8 mouse cellular contexts compared by ENCODE assay signal in the genomic region with DNA sequence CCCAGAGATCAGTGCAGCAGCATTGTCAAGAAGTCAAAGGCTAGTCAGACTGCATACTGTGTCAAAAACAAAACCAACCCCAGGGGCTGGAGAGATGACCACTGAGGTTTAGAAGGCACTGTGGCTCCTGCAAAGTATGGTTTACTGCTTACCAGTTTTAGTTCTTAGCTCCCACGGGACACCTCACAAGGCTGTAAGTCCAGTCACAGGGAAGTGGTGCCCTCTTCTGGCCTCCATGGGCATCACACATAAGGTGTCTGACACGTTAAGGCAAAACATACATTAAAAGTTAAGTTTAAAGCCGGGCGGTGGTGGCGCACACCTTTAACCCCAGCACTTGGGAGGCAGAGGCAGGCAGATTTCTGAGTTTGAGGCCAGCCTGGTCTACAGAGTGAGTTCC. TPM values are rescaled to one million over a fixed set of nuclear protein-coding genes. Genes with fewer than 3 reads are reported as not detected.
DNase-seq lines count a peak whose midpoint lies in the region; ATAC-seq lines count a peak whose summit lies in the region.

No protein-coding gene starts in this region.

- WGBS in hindbrain, embryonic 11.5 days, result 76% methylated on average over 5 of the region's 5 CpGs

- DNase-seq in CD4-positive, CD25-positive, alpha-beta regulatory T cell, adult 2 months (ENCODE audit: low read depth, low spot score), result peak; percentile 77
- peak; percentile 25 for DNase-seq in spleen, adult 12 weeks (ENCODE audit: low spot score)
- DNase-seq in spleen, postnatal 14 days (ENCODE audit: low spot score in 2 of 2), result no peak
- peak; percentile 65 for DNase-seq in hindbrain, embryonic 11.5 days (ENCODE audit: low spot score)
- peak; percentile 31 to 38 for DNase-seq in lung, postnatal 4 days
- no peak for DNase-seq in MN1 (ENCODE audit: low spot score)
- no peak for DNase-seq in left cerebral cortex, adult 18-20 months (ENCODE audit: low spot score in 2 of 2)

- ATAC-seq in CD4-positive, CD25-positive, alpha-beta regulatory T cell, adult 4 months, result no peak
- ATAC-seq in hindbrain, embryonic 11.5 days (ENCODE audit: low FRiP score), result no peak

- no peaks in the 10 kb centered on the region for H3K4me1 ChIP-seq in hindbrain, embryonic 11.5 days (replicated peaks; ENCODE audit: control insufficient read depth, insufficient read depth, low read length)

- H3K9ac ChIP-seq in hindbrain, embryonic 11.5 days (ENCODE audit: low read depth, low read length), result no peak overlapping the region

- peak overlapping the region; percentile 16; the same call in 1 of the 2 replicates for H3K4me2 ChIP-seq in hindbrain, embryonic 11.5 days (replicated peaks; ENCODE audit: low read depth, low read length)

- peaks cover 9% of the 10 kb centered on the region for H3K36me3 ChIP-seq in hindbrain, embryonic 11.5 days (ENCODE audit: control insufficient read depth, insufficient read depth, low read length)

- no peaks in the 10 kb centered on the region for H3K9me3 ChIP-seq in hindbrain, embryonic 11.5 days (ENCODE audit: control insufficient read depth, low read length)

- H3K27ac ChIP-seq in hindbrain, embryonic 11.5 days (ENCODE audit: low read depth, low read length), result no peak overlapping the region

- peak overlapping the region; percentile 75 for H3K4me3 ChIP-seq in hindbrain, embryonic 11.5 days (ENCODE audit: low read depth, low read length)

- no peaks in the 10 kb centered on the region for H3K27me3 ChIP-seq in hindbrain, embryonic 11.5 days (ENCODE audit: control insufficient read depth, insufficient read depth, low read length)

RNA-seq across cellular contexts. Expression of gene Rrm2, which starts 2.6 kb away (rescaled TPM):
- polyA plus RNA-seq in CD4-positive, CD25-positive, alpha-beta regulatory T cell, adult 4 months (2017; shearing (Covaris generic)), result 10 to 100 TPM; 49.7 to 81.3 TPM
- 335 and 391 TPM in 2 replicates for polyA plus RNA-seq in hindbrain, embryonic 11.5 days (2014; fragmentation: Nextera tagmentation; extraction: Ambion mirVana)
- 1 to 10 TPM; 1.2 to 1.4 TPM for total RNA-seq in left cerebral cortex, adult 18-20 months (2021)

RNA-seq across cellular contexts. Expression of gene Cys1, which starts 29.1 kb away (rescaled TPM):
- polyA plus RNA-seq in CD4-positive, CD25-positive, alpha-beta regulatory T cell, adult 4 months (2017; shearing (Covaris generic)), result not detected
- 0.88 and 1.2 TPM in 2 replicates for polyA plus RNA-seq in hindbrain, embryonic 11.5 days (2014; fragmentation: Nextera tagmentation; extraction: Ambion mirVana)
- 10 to 100 TPM; 18.0 to 19.7 TPM for total RNA-seq in left cerebral cortex, adult 18-20 months (2021)

RNA-seq across cellular contexts. Expression of gene Klf11, which starts 59.6 kb away (rescaled TPM):
- 1 to 10 TPM; 2.2 to 3.1 TPM for polyA plus RNA-seq in CD4-positive, CD25-positive, alpha-beta regulatory T cell, adult 4 months (2017; shearing (Covaris generic))
- 12.5 and 14.3 TPM in 2 replicates for polyA plus RNA-seq in hindbrain, embryonic 11.5 days (2014; fragmentation: Nextera tagmentation; extraction: Ambion mirVana)
- 1 to 10 TPM; 5.7 to 5.9 TPM for total RNA-seq in left cerebral cortex, adult 18-20 months (2021)

Comparison
In these comparisons a context has a peak if more than half of its experiments do, and no peak if none do; other contexts are left out.
1. DNase-seq: peak in CD4-positive, CD25-positive, alpha-beta regulatory T cell, adult 2 months (single experiment), spleen, adult 12 weeks (single experiment), hindbrain, embryonic 11.5 days (single experiment) and lung, postnatal 4 days (2 of 2); none in spleen, postnatal 14 days (0 of 2), MN1 (single experiment) and left cerebral cortex, adult 18-20 months (0 of 2).